Mouse (Mus musculus) kidney, embryonic 16.5 days (tissue): ENCODE data around the gene Cdkl1. TPM values are rescaled to one million over a fixed set of nuclear protein-coding genes. Genes with fewer than 3 reads are reported as not detected.

Experiments
- ATAC-seq: fragments of 200-750 bp; cut with Nextera tagmentation; 2 replicates; pipeline ENCODE4 v1.8.0; 2017; ENCODE audit warnings: moderate TSS enrichment; ENCODE audit not compliant: low FRiP score, low TSS enrichment
- H3K27ac ChIP-seq: fragments of 300-500 bp; sonication (generic); 2 replicates; pipeline ENCODE4 v1.5.1; 2014; ENCODE audit warnings: low read length
- H3K27me3 ChIP-seq: fragments of 300-500 bp; sonication (generic); 2 replicates; pipeline ENCODE4 v1.6.1; 2014; ENCODE audit warnings: low read length, control low read depth, mixed read lengths; ENCODE audit not compliant: insufficient read depth
- H3K36me3 ChIP-seq: fragments of 300-500 bp; sonication (generic); 2 replicates; pipeline ENCODE4 v1.6.1; 2014; ENCODE audit warnings: low read length, control low read depth, mixed read lengths; ENCODE audit not compliant: insufficient read depth
- H3K4me1 ChIP-seq: fragments of 300-500 bp; sonication (generic); 2 replicates; pipeline ENCODE4 v1.6.1; 2014; ENCODE audit warnings: low read length, control low read depth, mixed read lengths; ENCODE audit not compliant: insufficient read depth
- H3K4me2 ChIP-seq: fragments of 300-500 bp; sonication (generic); replicated peaks from 2 replicates; pipeline ENCODE4 v1.6.1; 2014; ENCODE audit warnings: low read depth, low read length
- H3K4me3 ChIP-seq: fragments of 300-500 bp; sonication (generic); 2 replicates; pipeline ENCODE4 v1.5.1; 2014; ENCODE audit warnings: mild to moderate bottlenecking, low read length
- H3K9ac ChIP-seq: fragments of 300-500 bp; sonication (generic); replicated peaks from 2 replicates; pipeline ENCODE4 v1.6.1; 2014; ENCODE audit warnings: low read length
- H3K9me3 ChIP-seq: fragments of 300-500 bp; sonication (generic); 2 replicates; pipeline ENCODE4 v1.6.1; 2016; ENCODE audit warnings: low read length, control low read depth
- WGBS: fragments of 180-500 bp; shearing (Covaris S2); extraction: QIAGEN DNeasy Blood & Tissue Kit; methylation state at CpG from one replicate; pipeline ENCODE4 v1.1.7; 2014; 5-methylcytosine and 5-hydroxymethylcytosine counted together
- polyA plus RNA-seq: library from polyadenylated mRNA; unstranded; fragments of >200 nt; fragmentation: Nextera tagmentation; extraction: Ambion mirVana; gene quantifications from 2 replicates; pipeline ENCODE4 v1.2.1, GENCODE M21; 2015

Cdkl1 gene
- polyA plus RNA-seq, 1 experiment from 2014 or later: 32.4 TPM

- WGBS: 82% methylated on average over 5 of the region's 5 CpGs
- peak overlapping the region; percentile 92 for H3K4me2 ChIP-seq
- H3K36me3 ChIP-seq: no peaks in the 10 kb centered on the region
- peak overlapping the region; percentile 1; the same call in 1 of the 2 replicates for H3K4me3 ChIP-seq
- no peak overlapping the region for H3K27ac ChIP-seq
- ATAC-seq: no peak
- H3K9me3 ChIP-seq: no peaks in the 10 kb centered on the region
- peaks cover 15% of the 10 kb centered on the region; the same call in 1 of the 2 replicates for H3K4me1 ChIP-seq
- H3K9ac ChIP-seq: no peak overlapping the region
- H3K27me3 ChIP-seq: no peaks in the 10 kb centered on the region
Observed at GRCm38 (mm10) chr12:69788380-69788779, 2.7 kb downstream of the Cdkl1 start.

- Histone ChIP-seq H3K27me3 (no peaks in the 10 kb centered on the region), H3K9ac (no peak overlapping the region), H3K4me1 (peaks cover 31% of the 10 kb centered on the region), H3K9me3 (no peaks in the 10 kb centered on the region), H3K27ac (no peak overlapping the region), H3K4me2 (no peak overlapping the region), H3K4me3 (no peak overlapping the region), H3K36me3 (no peaks in the 10 kb centered on the region)
- ATAC-seq: no peak
- WGBS: 88% methylated on average over 9 of the region's 9 CpGs
Observed at GRCm38 (mm10) chr12:69785471-69785870, 5.6 kb downstream of the Cdkl1 start.

DNA sequence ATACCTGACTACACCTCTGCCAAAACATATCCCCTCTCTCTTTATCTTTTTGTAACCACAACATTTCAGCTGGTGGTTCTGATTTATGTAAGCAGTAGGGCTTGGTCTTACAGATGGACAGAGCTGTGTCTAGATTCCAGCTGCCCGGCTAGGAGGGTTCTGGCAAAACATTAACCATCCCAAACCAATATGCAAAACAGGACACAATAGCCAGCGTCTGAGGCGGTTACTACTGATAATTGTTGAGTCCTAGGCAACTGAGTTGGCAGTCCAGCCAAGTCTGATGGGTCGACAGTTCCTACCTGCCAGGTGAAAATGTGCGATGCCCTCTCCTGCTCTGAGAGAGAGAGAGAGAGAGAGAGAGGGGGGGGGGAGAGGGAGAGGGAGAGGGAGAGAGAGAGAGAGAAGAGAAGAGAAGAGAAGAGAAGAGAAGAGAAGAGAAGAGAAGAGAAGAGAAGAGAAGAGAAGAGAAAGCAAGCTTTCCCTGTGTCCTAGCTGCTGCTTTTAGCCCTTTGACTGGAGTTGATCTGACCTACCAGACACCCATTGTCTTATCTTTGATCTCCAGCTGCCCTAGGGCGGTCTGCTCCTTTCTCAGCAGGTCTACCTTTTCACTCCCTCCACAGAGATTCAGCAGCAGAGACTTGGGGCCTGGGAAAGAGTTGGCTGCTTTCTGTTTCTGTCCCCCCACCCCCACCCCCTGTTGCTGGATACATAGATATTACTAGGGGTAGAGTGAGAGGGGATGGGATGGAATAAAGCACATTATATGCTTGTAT, 7.6 kb downstream of the Cdkl1 start:
- Histone ChIP-seq H3K9me3 (no peaks in the 10 kb centered on the region), H3K27me3 (no peaks in the 10 kb centered on the region), H3K27ac (peak overlapping the region; percentile 97), H3K36me3 (no peaks in the 10 kb centered on the region), H3K4me1 (peaks cover 30% of the 10 kb centered on the region), H3K9ac (0 out of 2 replicates have a peak overlapping the region, but pooled peaks have one; percentile 46), H3K4me2 (peak overlapping the region; percentile 23; the same call in 1 of the 2 replicates), H3K4me3 (no peak overlapping the region)
- no peak for ATAC-seq
- 56% methylated on average over 6 of the region's 6 CpGs for WGBS

DNA sequence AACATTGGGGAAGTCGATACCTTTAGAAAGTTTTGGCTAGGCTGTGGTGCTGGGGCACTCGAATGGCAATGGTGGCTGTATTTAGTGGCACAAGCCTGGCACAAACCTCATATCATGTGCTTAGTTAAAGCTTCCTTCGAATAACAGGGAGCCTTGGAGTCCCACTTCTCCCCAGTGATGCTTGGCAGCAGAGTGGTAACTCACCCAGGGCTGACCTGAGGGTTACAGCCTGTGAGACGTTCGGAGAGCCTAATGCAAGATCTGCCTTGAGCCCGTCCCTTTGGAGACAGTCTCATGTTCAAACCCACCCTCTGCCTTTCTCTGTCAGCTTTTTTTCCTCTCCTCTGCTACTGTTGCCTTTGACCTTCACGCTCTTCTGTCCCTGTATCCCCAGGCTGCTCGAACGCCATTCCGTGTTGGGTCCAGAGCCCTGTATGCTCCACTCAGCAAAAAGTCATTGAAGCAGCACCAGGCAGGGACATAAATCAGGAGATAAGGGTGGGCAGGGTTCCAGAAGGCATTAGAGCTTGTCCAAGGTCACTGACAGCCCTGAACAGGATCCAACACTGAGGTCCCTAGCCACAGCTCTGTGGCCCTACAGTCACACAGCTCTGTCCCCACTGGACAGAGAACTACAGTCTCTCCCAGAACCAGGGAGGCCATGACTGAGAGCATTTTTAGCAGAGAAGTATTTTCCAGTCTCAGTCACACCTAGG, 9.0 kb downstream of the Cdkl1 start:
- no peaks in the 10 kb centered on the region for H3K36me3 ChIP-seq
- no peaks in the 10 kb centered on the region for H3K27me3 ChIP-seq
- no peaks in the 10 kb centered on the region for H3K9me3 ChIP-seq
- peak overlapping the region; percentile 97 for H3K27ac ChIP-seq
- WGBS: 27% methylated on average over 10 of the region's 10 CpGs
- no peak overlapping the region for H3K4me2 ChIP-seq
- peaks cover 36% of the 10 kb centered on the region for H3K4me1 ChIP-seq
- peak; percentile 95 for ATAC-seq
- peak overlapping the region; percentile 38; the same call in 1 of the 2 replicates for H3K9ac ChIP-seq
- H3K4me3 ChIP-seq: no peak overlapping the region

GRCm38 (mm10) chr12:69781480-69781879, 9.6 kb downstream of the Cdkl1 start:
- Histone ChIP-seq H3K4me2 (no peak overlapping the region), H3K27ac (peak overlapping the region; percentile 97), H3K4me3 (no peak overlapping the region), H3K9me3 (no peaks in the 10 kb centered on the region), H3K9ac (no peak overlapping the region), H3K36me3 (no peaks in the 10 kb centered on the region), H3K27me3 (no peaks in the 10 kb centered on the region), H3K4me1 (peaks cover 42% of the 10 kb centered on the region)
- ATAC-seq: peak; percentile 23; the same call in 1 of the 2 replicates
- 60% methylated on average over 8 of the region's 8 CpGs for WGBS

DNA sequence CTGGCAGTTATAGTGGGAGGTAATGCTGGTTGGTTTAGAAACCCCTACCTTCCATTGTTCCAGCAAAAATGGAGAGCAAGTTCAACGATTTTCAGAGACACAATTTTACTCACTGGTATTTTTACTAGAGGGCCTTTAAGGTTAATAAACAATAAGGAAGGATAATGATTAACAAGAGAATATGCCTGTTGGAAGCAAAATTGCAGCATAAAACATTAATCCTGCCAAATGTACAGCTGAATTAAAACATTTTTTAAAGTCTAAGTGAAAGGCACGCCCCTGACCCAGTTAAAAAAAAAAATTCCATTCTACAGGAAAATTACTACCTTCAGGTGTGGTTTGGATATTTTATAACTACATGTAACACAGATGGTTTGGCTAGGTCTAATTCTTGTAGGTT, 13.1 kb downstream of the Cdkl1 start:
- no peaks in the 10 kb centered on the region for H3K36me3 ChIP-seq
- no peaks in the 10 kb centered on the region for H3K9me3 ChIP-seq
- ATAC-seq: no peak
- no peak overlapping the region for H3K4me2 ChIP-seq
- H3K27ac ChIP-seq: peak overlapping the region; percentile 97
- H3K27me3 ChIP-seq: no peaks in the 10 kb centered on the region
- H3K9ac ChIP-seq: no peak overlapping the region; the same call in 1 of the 2 replicates
- WGBS: 60% methylated on average over 2 of the region's 2 CpGs
- H3K4me3 ChIP-seq: no peak overlapping the region
- H3K4me1 ChIP-seq: peaks cover 43% of the 10 kb centered on the region

- H3K4me1 ChIP-seq: peaks cover 37% of the 10 kb centered on the region
- H3K27me3 ChIP-seq: no peaks in the 10 kb centered on the region
- H3K9me3 ChIP-seq: no peaks in the 10 kb centered on the region
- H3K27ac ChIP-seq: peak overlapping the region; percentile 97
- no peak for ATAC-seq
- no peak overlapping the region for H3K4me3 ChIP-seq
- H3K4me2 ChIP-seq: no peak overlapping the region
- H3K36me3 ChIP-seq: no peaks in the 10 kb centered on the region
- peak overlapping the region; percentile 49 for H3K9ac ChIP-seq
- WGBS: 85% methylated on average over 6 of the region's 6 CpGs
Observed at GRCm38 (mm10) chr12:69777341-69777730, 13.7 kb downstream of the Cdkl1 start.

DNA sequence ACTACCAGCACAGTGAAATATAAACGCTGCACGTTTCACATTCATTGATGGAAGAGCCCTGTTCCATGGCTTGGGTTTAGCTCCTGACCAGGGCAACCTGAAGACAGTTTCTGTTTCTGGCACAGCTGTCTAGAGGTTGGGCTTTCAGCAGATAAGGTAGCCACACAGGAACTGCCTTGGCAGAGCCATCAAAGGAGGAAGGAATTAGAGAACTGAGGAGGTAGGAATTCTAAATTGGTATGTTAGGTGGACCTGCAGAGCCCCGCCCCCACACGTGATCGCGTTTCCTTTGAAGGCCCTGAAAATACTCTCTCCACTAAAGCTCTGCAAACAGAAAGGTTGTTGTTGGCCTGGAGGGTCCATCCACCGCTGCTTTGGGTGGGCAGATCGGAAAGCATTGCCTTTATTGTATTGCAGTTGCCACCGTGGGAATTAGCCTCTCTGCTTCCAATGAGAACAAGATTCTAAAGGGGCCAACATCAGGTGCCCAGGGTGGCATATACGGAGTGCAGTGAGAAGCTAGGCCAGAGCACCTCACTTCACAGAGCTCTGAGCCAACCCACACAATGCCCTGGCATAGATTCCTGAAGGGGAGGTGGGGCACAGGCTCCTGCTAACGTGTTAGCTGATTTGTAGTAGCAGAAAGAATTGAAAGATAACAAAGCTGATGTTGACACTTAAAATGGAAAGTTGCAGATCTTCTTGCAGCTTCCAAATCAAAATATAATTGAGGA, 14.3 kb downstream of the Cdkl1 start:
- Histone ChIP-seq H3K27ac (peak overlapping the region; percentile 97), H3K4me3 (no peak overlapping the region), H3K27me3 (no peaks in the 10 kb centered on the region), H3K4me1 (peaks cover 31% of the 10 kb centered on the region), H3K9me3 (no peaks in the 10 kb centered on the region), H3K9ac (no peak overlapping the region; the same call in 1 of the 2 replicates), H3K36me3 (no peaks in the 10 kb centered on the region), H3K4me2 (no peak overlapping the region)
- WGBS: 55% methylated on average over 11 of the region's 11 CpGs
- ATAC-seq: 0 out of 2 replicates have a peak, but pooled peaks have one; percentile 8

GRCm38 (mm10) chr12:69768841-69769240, 22.2 kb downstream of the Cdkl1 start:
- Histone ChIP-seq H3K36me3 (no peaks in the 10 kb centered on the region), H3K9me3 (no peaks in the 10 kb centered on the region), H3K27me3 (no peaks in the 10 kb centered on the region), H3K4me1 (peaks cover 15% of the 10 kb centered on the region), H3K27ac (no peak overlapping the region), H3K4me2 (no peak overlapping the region), H3K4me3 (no peak overlapping the region), H3K9ac (no peak overlapping the region)
- no peak for ATAC-seq
- WGBS: 33% methylated on average over 2 of the region's 2 CpGs
